Mouse (Mus musculus) c-Kit-positive CD71-positive TER-119-negative erythroid progenitor cells, embryonic 14.5 days (primary cell): ENCODE data around the gene Alg5.
"Not testable (repeated sequence)": the region's sequence is repeated elsewhere in the genome, so short reads cannot be mapped to it uniquely, and the experiment has no call there.

Experiments used
- DNase-seq: peaks from one replicate; pipeline ENCODE4 v3.0.0-alpha.2; 2013; ENCODE audit warnings: low read depth

The Alg5 gene

DNA sequence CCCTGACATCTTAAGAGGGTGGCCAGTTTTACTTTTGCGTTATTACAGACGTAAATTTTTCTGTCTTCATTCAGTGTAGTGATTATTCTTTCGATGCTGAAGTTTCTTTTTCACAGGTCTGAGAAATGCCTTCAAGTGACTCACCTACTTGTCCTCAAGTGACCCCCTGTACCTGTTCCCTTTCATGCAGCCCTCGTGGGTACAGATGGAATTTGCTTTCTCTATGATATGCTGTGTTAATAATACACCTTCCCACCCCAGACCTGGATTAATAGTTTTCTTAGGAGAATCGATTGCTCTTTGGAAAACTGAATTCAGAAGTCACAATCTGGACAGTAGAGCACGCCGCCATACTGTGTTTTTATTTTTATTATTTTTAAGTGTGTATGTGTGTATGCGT lies 2.0 kb downstream of the Alg5 start:
- DNase-seq, result no peak

DNA sequence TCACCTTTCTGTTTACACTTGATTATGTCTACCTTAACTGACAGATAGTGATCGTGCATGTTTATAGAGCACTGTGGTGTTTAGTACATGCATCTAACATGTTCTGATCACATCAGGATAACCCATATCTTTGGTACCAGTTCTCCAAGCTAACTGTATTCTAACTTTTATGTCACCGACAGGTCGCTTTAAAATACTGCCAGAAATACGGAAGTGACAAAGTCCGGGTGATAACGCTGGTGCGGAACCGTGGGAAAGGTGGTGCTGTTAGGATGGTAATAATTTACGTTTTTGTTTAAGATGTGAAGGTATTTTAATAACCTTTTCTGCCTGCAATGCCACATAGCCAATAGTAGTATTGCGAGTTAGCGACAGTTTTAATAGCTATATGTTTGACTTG lies 6.6 kb downstream of the Alg5 start:
- no peak for DNase-seq

GRCm38 (mm10) chr3:54745799-54746198 lies 10.5 kb downstream of the Alg5 start:
- DNase-seq, result no peak

DNA sequence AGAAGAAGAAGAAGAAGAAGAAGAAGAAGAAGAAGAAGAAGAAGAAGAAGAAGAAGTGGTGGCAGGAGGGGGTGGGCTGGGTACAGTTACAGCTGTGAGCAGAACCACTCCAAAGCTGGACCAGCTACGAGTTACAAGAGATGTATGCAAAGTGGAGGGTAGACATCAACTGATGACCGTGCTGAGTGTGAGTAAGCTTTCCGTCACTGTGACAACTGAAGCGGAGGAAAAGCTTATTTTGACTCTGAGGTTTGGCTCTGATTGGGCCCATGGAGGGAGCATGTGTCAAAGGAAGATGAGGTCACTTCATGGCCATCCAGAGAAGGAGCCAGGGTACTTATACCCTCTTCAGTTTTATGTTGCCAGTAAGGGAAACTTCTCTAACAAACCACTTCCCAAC lies 18.1 kb downstream of the Alg5 start:
- no peak for DNase-seq

DNA sequence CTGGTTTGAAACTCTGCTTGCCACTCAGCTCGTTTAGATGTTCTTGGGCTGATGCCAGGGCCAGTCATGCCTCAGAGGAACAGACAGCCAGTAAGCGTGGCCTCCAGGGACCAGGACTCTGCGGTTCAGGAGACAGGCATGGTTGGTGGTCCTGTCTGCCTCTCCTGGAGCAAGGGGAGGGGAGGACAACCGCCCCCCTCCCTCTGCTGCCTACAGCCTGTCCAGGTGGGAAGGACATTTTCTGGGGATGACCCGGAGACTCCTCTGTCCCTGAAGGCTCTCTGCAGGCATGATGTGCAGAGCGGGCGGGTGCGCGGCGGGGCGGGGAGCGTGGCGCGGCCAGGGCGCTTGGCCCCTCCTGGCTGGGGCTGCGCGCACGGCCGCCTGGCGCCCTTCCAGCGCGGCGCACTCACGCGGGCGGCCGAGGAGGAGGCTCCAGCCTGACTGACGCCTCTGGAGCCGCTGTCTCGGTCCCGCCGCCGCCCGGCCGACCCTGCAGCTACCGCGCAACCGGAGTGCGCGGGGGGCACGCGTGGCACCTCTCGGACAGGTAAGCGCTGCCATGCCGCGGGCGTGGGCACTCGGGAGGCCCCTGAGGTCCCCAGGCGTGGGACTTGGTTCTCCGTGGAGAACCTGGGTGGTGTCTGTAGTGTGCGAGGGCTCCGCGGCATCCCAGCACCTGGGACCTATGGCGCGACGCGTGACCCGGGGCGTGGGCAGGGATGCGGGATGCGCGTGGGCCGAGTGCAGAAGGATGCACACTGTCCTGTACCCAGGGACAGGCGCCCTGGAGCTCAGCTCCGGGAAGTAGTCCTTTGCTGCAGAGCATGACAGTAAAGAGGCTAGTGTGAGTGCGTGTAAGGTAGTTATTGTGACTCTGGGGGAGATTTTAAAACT lies 20.1 kb downstream of the Alg5 start, which contains the start of gene Smad9:
TSS of gene Smad9 (plus strand) at position 438 of the 897 bp plus-strand sequence.
- DNase-seq, result no peak

- no peak for DNase-seq
Observed at GRCm38 (mm10) chr3:54756058-54756457, 20.7 kb downstream of the Alg5 start.

- DNase-seq, result no peak
Observed at GRCm38 (mm10) chr3:54757446-54757845, 22.1 kb downstream of the Alg5 start.

DNA sequence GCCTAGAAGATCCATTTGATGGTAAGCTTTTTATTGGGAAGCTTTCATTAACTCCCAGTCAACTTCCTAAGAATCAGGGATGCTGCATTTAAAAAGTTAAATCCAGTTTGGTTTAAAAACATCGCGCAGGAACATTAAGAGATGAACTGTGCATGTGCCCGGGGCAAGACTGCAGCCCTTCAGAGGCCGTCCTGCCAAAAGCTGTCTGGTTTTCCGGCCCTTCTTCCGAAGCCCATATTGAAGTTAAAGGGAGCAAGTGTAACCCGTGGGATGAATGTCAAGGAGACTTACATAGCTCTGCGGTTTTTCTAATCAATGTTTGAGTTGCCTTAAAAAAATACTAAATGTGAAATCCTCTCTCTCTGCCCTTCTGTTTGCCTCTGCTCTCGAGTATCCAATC lies 23.9 kb downstream of the Alg5 start:
- DNase-seq, result no peak

- no peak for DNase-seq
Observed at GRCm38 (mm10) chr3:54760321-54761115, 25.2 kb downstream of the Alg5 start.

GRCm38 (mm10) chr3:54761258-54761657 lies 25.9 kb downstream of the Alg5 start:
- DNase-seq, result no peak

GRCm38 (mm10) chr3:54764418-54764817 lies 29.1 kb downstream of the Alg5 start:
- DNase-seq, result no peak

GRCm38 (mm10) chr3:54765521-54765920 lies 30.2 kb downstream of the Alg5 start:
- DNase-seq, result not testable (repeated sequence)

GRCm38 (mm10) chr3:54766034-54766433 lies 30.7 kb downstream of the Alg5 start:
- DNase-seq, result no peak

DNA sequence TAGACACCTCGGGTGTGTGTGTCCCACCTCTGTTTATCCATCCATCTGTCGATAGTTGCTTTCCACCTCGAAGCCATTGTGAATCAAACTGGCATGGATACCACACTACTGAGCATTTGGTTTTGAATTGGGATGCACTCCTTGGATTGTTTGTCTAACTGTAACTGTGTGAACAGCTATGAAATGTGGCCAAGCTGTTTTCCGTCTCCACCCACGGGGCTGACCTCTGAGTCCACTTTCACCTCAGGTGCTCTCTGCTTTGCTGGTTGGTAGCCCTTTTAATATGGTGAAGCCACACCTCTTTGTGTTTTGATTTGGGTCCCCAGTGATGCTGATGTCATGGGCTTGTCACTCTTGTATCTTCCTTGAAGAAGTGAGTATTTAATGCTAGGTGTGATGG lies 31.5 kb downstream of the Alg5 start:
- DNase-seq, result no peak

DNA sequence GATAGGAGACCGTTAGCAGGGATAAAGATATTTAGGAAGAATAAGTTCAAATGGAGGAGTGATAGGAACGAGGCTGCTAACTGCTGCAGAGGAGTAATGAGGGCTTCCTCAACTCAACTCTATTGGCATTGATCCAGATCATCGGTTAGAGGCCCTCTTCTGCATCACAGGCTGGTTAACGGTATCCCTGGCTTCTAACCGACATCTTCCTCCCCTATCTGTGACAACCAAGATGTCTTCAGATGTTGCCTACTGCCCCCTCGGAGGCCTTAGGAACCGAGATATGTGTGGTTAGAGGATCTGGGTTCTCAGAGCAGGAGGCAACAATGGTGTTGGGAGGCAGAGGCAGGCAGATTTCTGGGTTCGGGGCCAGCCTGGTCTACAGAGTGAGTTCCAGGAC lies 33.3 kb downstream of the Alg5 start:
- DNase-seq, result no peak

- DNase-seq, result no peak
Observed at GRCm38 (mm10) chr3:54769349-54770275, 34.3 kb downstream of the Alg5 start.

DNA sequence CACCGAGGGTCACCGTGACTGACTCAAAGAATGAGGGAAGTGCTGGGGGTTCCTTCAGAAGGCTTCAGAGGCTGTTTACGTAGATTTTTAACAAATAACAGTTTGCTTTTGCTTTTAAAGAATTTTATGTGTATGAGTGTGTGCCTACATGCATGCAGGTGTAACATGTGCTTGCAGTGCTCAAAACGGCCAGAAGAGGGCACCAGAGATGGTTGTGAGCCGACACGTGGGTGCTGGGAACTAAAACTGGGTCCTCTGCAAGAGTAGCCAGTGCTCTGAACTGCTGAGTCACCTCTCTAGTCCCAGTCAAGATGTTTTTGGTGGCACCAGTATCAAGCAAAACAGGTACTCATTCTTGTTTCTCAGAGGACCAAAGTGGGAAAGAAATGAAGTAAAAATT lies 38.3 kb downstream of the Alg5 start:
- no peak for DNase-seq

GRCm38 (mm10) chr3:54775989-54776631 lies 40.8 kb downstream of the Alg5 start:
- DNase-seq, result no peak

- DNase-seq, result no peak
Observed at GRCm38 (mm10) chr3:54790601-54791000, 55.3 kb downstream of the Alg5 start.

GRCm38 (mm10) chr3:54791822-54792677 lies 56.7 kb downstream of the Alg5 start:
- DNase-seq, result no peak

DNA sequence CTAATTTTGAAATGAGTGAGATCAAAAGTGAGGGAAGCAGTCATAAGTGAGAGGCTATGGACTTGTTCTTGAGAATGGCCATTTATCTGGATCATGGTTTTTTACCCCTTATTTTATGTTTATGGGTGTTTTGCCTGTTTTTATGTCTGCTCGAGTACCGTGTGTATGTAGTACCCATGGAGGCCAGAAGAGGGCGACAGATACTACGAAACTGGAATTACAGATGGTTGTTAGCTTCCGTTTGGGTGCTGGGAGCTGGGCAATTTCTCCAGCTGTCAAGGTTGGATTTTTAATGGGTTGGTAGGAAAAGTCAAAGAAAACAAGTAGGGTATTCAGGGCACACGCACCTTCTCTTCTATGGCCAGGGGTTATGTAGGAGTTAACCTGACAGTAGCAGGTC lies 58.4 kb downstream of the Alg5 start:
- no peak for DNase-seq
